Mouse (Mus musculus) thymus, adult 2 months (tissue): ENCODE measurements at regions not wholly inside any gene's neighbourhood (a gene's known extent, or its start where the extent isn't known, plus 50 kb on each side); places are given as distances from the start of the nearest gene placed in this dataset.

Experiments
- DNase-seq: peaks from one replicate; pipeline ENCODE4 v3.0.0; 2021
- H3K27ac ChIP-seq: fragments of 200-500 bp; 2 replicates; pipeline ENCODE4 v1.5.1; 2012; ENCODE audit warnings: low read length, control low read depth; ENCODE audit not compliant: control insufficient read depth, insufficient read depth
- H3K27me3 ChIP-seq: fragments of 200-500 bp; 2 replicates; pipeline ENCODE4 v1.6.1; 2012; ENCODE audit warnings: mild to moderate bottlenecking, low read length, moderate library complexity, mixed read lengths; ENCODE audit not compliant: control insufficient read depth, insufficient read depth
- H3K36me3 ChIP-seq: fragments of 200-500 bp; 2 replicates; pipeline ENCODE4 v1.6.1; 2012; ENCODE audit warnings: mild to moderate bottlenecking, low read length, moderate library complexity; ENCODE audit not compliant: control insufficient read depth, insufficient read depth
- H3K4me1 ChIP-seq: fragments of 200-500 bp; replicated peaks from 2 replicates; pipeline ENCODE4 v1.6.1; 2012; ENCODE audit warnings: low read length; ENCODE audit not compliant: control insufficient read depth, insufficient read depth
- H3K4me3 ChIP-seq: fragments of 200-500 bp; 2 replicates; pipeline ENCODE4 v1.5.1; 2012; ENCODE audit warnings: mild to moderate bottlenecking, low read length, control low read depth, moderate library complexity; ENCODE audit not compliant: control insufficient read depth, insufficient read depth
- CTCF ChIP-seq: fragments of 200-500 bp; IDR thresholded peaks from 2 replicates; pipeline ENCODE4 v1.5.1; 2012; ENCODE audit warnings: mild to moderate bottlenecking, control low read depth, low read length, moderate library complexity, borderline replicate concordance; ENCODE audit not compliant: control insufficient read depth, poor library complexity, insufficient read depth; ENCODE audit errors: extremely low read depth
- POLR2A ChIP-seq: fragments of 200-500 bp; IDR thresholded peaks from 2 replicates; pipeline ENCODE4 v1.6.1; 2012; ENCODE audit warnings: mild to moderate bottlenecking, low read length, control low read depth, moderate library complexity; ENCODE audit not compliant: control insufficient read depth, poor library complexity, insufficient read depth; ENCODE audit errors: extremely low read depth
- WGBS: fragments of 180-500 bp; shearing (Covaris S2); methylation state at CpG from one replicate; pipeline ENCODE4 v1.1.7; 2018; 5-methylcytosine and 5-hydroxymethylcytosine counted together

GRCm38 (mm10) chr14:47827623-47828022 is 179.4 kb downstream of the Ktn1 start:
- Histone ChIP-seq H3K36me3 (no peaks in the 10 kb centered on the region), H3K27ac (no peak overlapping the region), H3K4me3 (no peak overlapping the region), H3K27me3 (no peaks in the 10 kb centered on the region), H3K4me1 (peaks cover 5% of the 10 kb centered on the region)
- WGBS = 86% methylated on average over 2 of the region's 2 CpGs
- DNase-seq = no peak
- TF ChIP-seq POLR2A (no peak), CTCF (no peak)

- no peaks in the 10 kb centered on the region for H3K4me1 ChIP-seq
- no peaks in the 10 kb centered on the region for H3K36me3 ChIP-seq
- H3K27ac ChIP-seq = no peak overlapping the region
- no peak overlapping the region for H3K4me3 ChIP-seq
- no peaks in the 10 kb centered on the region for H3K27me3 ChIP-seq
- 89% methylated on average over 10 of the region's 10 CpGs for WGBS
- DNase-seq = no peak
- no peak for TF ChIP-seq POLR2A
- no peak for TF ChIP-seq CTCF
Measured at GRCm38 (mm10) chr14:47833696-47834095, 185.4 kb downstream of the Ktn1 start.

DNA sequence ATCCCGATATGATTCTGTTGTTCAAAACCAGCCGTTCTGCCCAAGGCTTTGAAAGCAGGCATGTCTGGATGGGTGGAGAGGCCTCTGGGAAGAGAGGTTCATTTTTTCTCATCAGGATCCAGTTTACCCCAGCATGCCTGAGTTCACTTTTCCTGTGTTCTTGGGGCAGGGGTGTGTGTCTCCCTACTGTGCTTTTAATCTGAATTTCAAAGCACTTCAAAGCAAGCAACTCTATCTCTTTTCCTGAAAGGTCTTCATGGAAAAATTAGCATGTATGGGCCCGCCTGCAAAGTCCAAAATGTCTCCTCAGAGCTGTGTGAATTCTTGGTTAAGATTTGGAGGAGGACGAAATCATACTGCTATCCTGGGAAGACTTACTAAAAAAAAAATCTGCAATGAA is 187.2 kb downstream of the Ktn1 start:
- TF ChIP-seq CTCF = no peak
- TF ChIP-seq POLR2A = no peak
- no peaks in the 10 kb centered on the region for H3K4me1 ChIP-seq
- H3K27ac ChIP-seq = no peak overlapping the region
- DNase-seq = no peak
- H3K4me3 ChIP-seq = no peak overlapping the region
- H3K27me3 ChIP-seq = no peaks in the 10 kb centered on the region
- no peaks in the 10 kb centered on the region for H3K36me3 ChIP-seq
- 91% methylated on average over 4 of the region's 4 CpGs for WGBS

GRCm38 (mm10) chr14:47839493-47840215 is 191.4 kb downstream of the Ktn1 start:
- Histone ChIP-seq H3K4me3 (no peak overlapping the region), H3K27ac (no peak overlapping the region), H3K4me1 (no peaks in the 10 kb centered on the region), H3K27me3 (no peaks in the 10 kb centered on the region), H3K36me3 (no peaks in the 10 kb centered on the region)
- WGBS = 91% methylated on average over 6 of the region's 6 CpGs
- no peak for DNase-seq
- TF ChIP-seq POLR2A = no peak
- no peak for TF ChIP-seq CTCF

GRCm38 (mm10) chr14:47844366-47844765 is 196.1 kb downstream of the Ktn1 start:
- H3K36me3 ChIP-seq = no peaks in the 10 kb centered on the region
- 94% methylated on average over 1 of the region's 1 CpGs for WGBS
- no peak overlapping the region for H3K4me3 ChIP-seq
- no peak for DNase-seq
- no peak for TF ChIP-seq CTCF
- H3K4me1 ChIP-seq = no peaks in the 10 kb centered on the region
- no peak overlapping the region for H3K27ac ChIP-seq
- no peaks in the 10 kb centered on the region for H3K27me3 ChIP-seq

DNA sequence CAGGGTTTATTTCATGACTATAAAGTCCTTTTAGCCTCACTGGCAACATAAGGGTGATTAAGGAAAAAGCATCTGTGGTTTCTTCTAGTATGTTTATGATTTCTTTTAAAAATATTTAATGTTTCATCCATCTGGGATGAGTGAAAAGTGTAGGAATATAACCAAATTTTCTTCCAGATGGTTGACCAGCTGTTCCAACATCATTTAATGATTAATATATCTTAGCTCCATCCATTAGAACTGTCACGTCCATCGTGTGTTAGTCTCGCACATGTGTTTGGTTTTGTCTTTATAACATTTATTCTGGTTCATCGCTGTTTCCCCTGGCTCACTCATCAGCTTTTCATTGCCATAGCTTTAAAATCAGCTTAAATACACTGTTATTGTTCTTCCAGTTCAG is 200.6 kb downstream of the Ktn1 start:
- no peaks in the 10 kb centered on the region for H3K36me3 ChIP-seq
- no peak overlapping the region for H3K27ac ChIP-seq
- WGBS = 97% methylated on average over 4 of the region's 4 CpGs
- DNase-seq = no peak
- H3K4me1 ChIP-seq = no peaks in the 10 kb centered on the region
- TF ChIP-seq CTCF = no peak
- no peak for TF ChIP-seq POLR2A
- H3K4me3 ChIP-seq = no peak overlapping the region
- H3K27me3 ChIP-seq = no peaks in the 10 kb centered on the region

- Histone ChIP-seq H3K36me3 (no peaks in the 10 kb centered on the region), H3K27ac (no peak overlapping the region), H3K4me1 (peaks cover 2% of the 10 kb centered on the region; the same call in 1 of the 2 replicates), H3K27me3 (no peaks in the 10 kb centered on the region), H3K4me3 (no peak overlapping the region)
- no peak for DNase-seq
- 96% methylated on average over 7 of the region's 7 CpGs for whole genome bisulfite sequencing
- TF ChIP-seq POLR2A (no peak), CTCF (no peak)
Measured at GRCm38 (mm10) chr14:47856280-47856765, 208.1 kb downstream of the Ktn1 start.
